13 mouse cellular contexts compared by ENCODE assay signal in the genomic region with DNA sequence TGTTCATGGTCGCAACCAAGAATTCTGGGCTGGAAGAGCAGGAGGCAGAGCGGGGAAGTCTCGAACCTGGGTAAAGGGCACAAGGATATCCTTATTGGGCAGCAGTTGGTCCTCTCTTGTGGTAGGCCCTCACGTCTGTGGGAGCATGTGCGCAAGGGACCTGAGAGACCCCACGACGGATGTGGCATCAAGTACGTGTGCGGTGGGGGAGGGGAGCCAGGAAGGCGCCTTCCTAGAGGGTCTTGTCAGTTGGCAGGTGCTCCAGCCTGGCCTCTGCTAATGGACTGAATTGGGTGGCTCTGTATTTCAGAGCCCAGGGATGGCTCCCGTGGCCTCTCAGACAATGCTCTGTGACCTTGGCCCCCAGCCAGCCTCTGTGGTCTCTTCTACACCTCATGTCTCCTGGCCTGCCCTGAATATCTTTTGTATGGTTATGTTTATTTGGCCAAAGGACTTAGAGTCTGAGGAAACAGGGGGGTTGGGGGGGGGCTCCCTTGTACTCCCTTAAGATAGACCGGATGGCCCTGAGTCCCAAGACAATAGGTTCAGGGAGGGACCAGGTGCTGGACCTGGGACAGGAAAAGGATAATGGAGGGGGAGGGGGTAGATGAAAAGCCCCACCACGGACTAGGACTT.
A peak's percentile ranks its signal among the peaks of the same experiment; 100 is the strongest.
DNase-seq lines count a peak whose midpoint lies in the region; ATAC-seq lines count a peak whose summit lies in the region.
"Had no signal": no experiment of that assay in that cellular context is flagged by ENCODE, and none has a peak within 500 bp of the region (broad histone marks: within the 10 kb centered on the region; RNA-seq: fewer than 3 reads in every experiment).

No protein-coding gene starts in this region.

- H3K4me1 ChIP-seq in embryonic facial prominence, embryonic 10.5 days = peaks cover 90% of the 10 kb centered on the region
- H3K4me1 ChIP-seq in forebrain, embryonic 14.5 days (ENCODE audit: control insufficient read depth, insufficient read depth, low read length) = peaks cover 39% of the 10 kb centered on the region

- DNase-seq in kidney, adult 18-20 months = peak; percentile 50
- no peak for DNase-seq in kidney, adult 11 months
- no peak for DNase-seq in embryonic facial prominence, embryonic 10.5 days (ENCODE audit: low spot score)
- DNase-seq in kidney, postnatal 14 days = peak; percentile 79
- DNase-seq in thymus, postnatal 0 days (ENCODE audit: low spot score) = peak; percentile 91
- DNase-seq in forebrain, embryonic 14.5 days (ENCODE audit: low spot score) = no peak
- no peak for DNase-seq in cerebellum, adult 9-10 months
- DNase-seq in spleen, postnatal 36 days (ENCODE audit: low spot score in 2 of 2) = no peak
- DNase-seq: layer of hippocampus, postnatal 36 days had no signal

- 87% methylated on average over 13 of the region's 13 CpGs for WGBS in embryonic facial prominence, embryonic 10.5 days
- 88% methylated on average over 13 of the region's 13 CpGs for WGBS in forebrain, embryonic 14.5 days

- no peak overlapping the region for H3K4me2 ChIP-seq in forebrain, embryonic 14.5 days (ENCODE audit: low read length)
- H3K4me2 ChIP-seq: forebrain, embryonic 12.5 days; heart, embryonic 13.5 days had no signal

- peaks cover 15% of the 10 kb centered on the region; the same call in 1 of the 2 replicates for H3K27me3 ChIP-seq in embryonic facial prominence, embryonic 10.5 days (replicated peaks; ENCODE audit: low read depth, poor library complexity, severe bottlenecking)
- H3K27me3 ChIP-seq in forebrain, embryonic 14.5 days (replicated peaks; ENCODE audit: control insufficient read depth, insufficient read depth, low read length) = no peaks in the 10 kb centered on the region
- H3K27me3 ChIP-seq: CH12.LX; heart, embryonic 13.5 days had no signal

- H3K9ac ChIP-seq in forebrain, embryonic 14.5 days (ENCODE audit: low read length) = no peak overlapping the region
- H3K9ac ChIP-seq: forebrain, embryonic 12.5 days; heart, embryonic 13.5 days had no signal

- H3K9me3 ChIP-seq in embryonic facial prominence, embryonic 10.5 days = no peaks in the 10 kb centered on the region
- H3K9me3 ChIP-seq in forebrain, embryonic 14.5 days (replicated peaks; ENCODE audit: control insufficient read depth, low read length) = no peaks in the 10 kb centered on the region
- H3K9me3 ChIP-seq: forebrain, embryonic 12.5 days; heart, embryonic 13.5 days had no signal

- no peak for ATAC-seq in forebrain, embryonic 14.5 days
- ATAC-seq: activated CD4-positive, CD25-positive, alpha-beta regulatory T cell, adult 4 months had no signal

- H3K36me3 ChIP-seq in embryonic facial prominence, embryonic 10.5 days (replicated peaks) = no peaks in the 10 kb centered on the region
- H3K36me3 ChIP-seq in forebrain, embryonic 14.5 days (ENCODE audit: control insufficient read depth, insufficient read depth, low read length) = no peaks in the 10 kb centered on the region
- H3K36me3 ChIP-seq: forebrain, embryonic 12.5 days; heart, embryonic 13.5 days had no signal

- H3K4me3 ChIP-seq in embryonic facial prominence, embryonic 10.5 days = no peak overlapping the region
- no peak overlapping the region for H3K4me3 ChIP-seq in forebrain, embryonic 14.5 days (ENCODE audit: low read depth, low read length)
- H3K4me3 ChIP-seq: forebrain, embryonic 12.5 days; heart, embryonic 13.5 days had no signal

- H3K27ac ChIP-seq in embryonic facial prominence, embryonic 10.5 days (replicated peaks) = peak overlapping the region; percentile 19; the same call in 1 of the 2 replicates
- H3K27ac ChIP-seq in forebrain, embryonic 14.5 days (ENCODE audit: low read depth, low read length) = no peak overlapping the region
- H3K27ac ChIP-seq: forebrain, embryonic 12.5 days had no signal

Comparison
In these comparisons a context has a peak if more than half of its experiments do, and no peak if none do; other contexts are left out.
1. DNase-seq: peak in kidney, adult 18-20 months (single experiment), kidney, postnatal 14 days (single experiment) and thymus, postnatal 0 days (single experiment); none in kidney, adult 11 months (single experiment), embryonic facial prominence, embryonic 10.5 days (single experiment), forebrain, embryonic 14.5 days (single experiment), cerebellum, adult 9-10 months (single experiment) and spleen, postnatal 36 days (0 of 2).